Mouse (Mus musculus) cerebellum, adult 11 months (tissue): ENCODE results near the gene Pask.
"Not testable (repeated sequence)": the region's sequence is repeated elsewhere in the genome, so short reads cannot be mapped to it uniquely, and the experiment has no call there.

Experiments used
- DNase-seq: peaks from one replicate; pipeline ENCODE4 v3.0.0; 2022

Gene Pask

GRCm38 (mm10) chr1:93342648-93343503 lies at the start of gene Pask, which contains the start of gene Ppp1r7:
TSS of gene Pask (minus strand) at chr1:93343482.
TSS of gene Ppp1r7 (plus strand) at chr1:93342854.
- DNase-seq, result peak; percentile 90

- DNase-seq, result no peak
Observed at GRCm38 (mm10) chr1:93388906-93389305, 45.6 kb upstream of the Pask start.

GRCm38 (mm10) chr1:93387198-93387597 lies 43.9 kb upstream of the Pask start:
- no peak for DNase-seq

GRCm38 (mm10) chr1:93379117-93379516 lies 35.8 kb upstream of the Pask start:
- DNase-seq, result no peak

- no peak for DNase-seq
Observed at GRCm38 (mm10) chr1:93377307-93377706, 34.0 kb upstream of the Pask start.

GRCm38 (mm10) chr1:93373665-93374064 lies 30.4 kb upstream of the Pask start, which contains the start of gene Ano7:
TSS of gene Ano7 (plus strand) at chr1:93373930.
- no peak for DNase-seq

- DNase-seq, result no peak
Observed at GRCm38 (mm10) chr1:93365641-93366040, 22.4 kb upstream of the Pask start.

- no peak for DNase-seq
Observed at GRCm38 (mm10) chr1:93362661-93363060, 19.4 kb upstream of the Pask start.

GRCm38 (mm10) chr1:93352724-93353123 lies 9.4 kb upstream of the Pask start:
- DNase-seq, result peak; percentile 46

GRCm38 (mm10) chr1:93349701-93350100 lies 6.4 kb upstream of the Pask start:
- no peak for DNase-seq

GRCm38 (mm10) chr1:93347176-93347575 lies 3.9 kb upstream of the Pask start:
- no peak for DNase-seq

GRCm38 (mm10) chr1:93343504-93344047 lies 294 bp upstream of the Pask start:
- DNase-seq, result peak; percentile 90

GRCm38 (mm10) chr1:93334621-93335020 lies 8.7 kb downstream of the Pask start:
- no peak for DNase-seq

GRCm38 (mm10) chr1:93326446-93326845 lies 16.8 kb downstream of the Pask start:
- no peak for DNase-seq

- no peak for DNase-seq
Observed at GRCm38 (mm10) chr1:93323973-93324372, 19.3 kb downstream of the Pask start.

GRCm38 (mm10) chr1:93305581-93306337 lies 37.5 kb downstream of the Pask start, which contains the start of gene Mterf4:
TSS of gene Mterf4 (minus strand) at chr1:93305915.
- DNase-seq, result peak; percentile 79

GRCm38 (mm10) chr1:93300578-93300977 lies 42.7 kb downstream of the Pask start:
- no peak for DNase-seq

- DNase-seq, result no peak
Observed at GRCm38 (mm10) chr1:93299791-93300190, 43.5 kb downstream of the Pask start.

- DNase-seq, result not testable (repeated sequence)
Observed at GRCm38 (mm10) chr1:93294491-93294890, 48.8 kb downstream of the Pask start.

- no peak for DNase-seq
Observed at GRCm38 (mm10) chr1:93292006-93292405, 51.3 kb downstream of the Pask start.

GRCm38 (mm10) chr1:93291591-93291990 lies 51.7 kb downstream of the Pask start:
- no peak for DNase-seq

GRCm38 (mm10) chr1:93290956-93291355 lies 52.3 kb downstream of the Pask start:
- DNase-seq, result no peak

GRCm38 (mm10) chr1:93289678-93290214 lies 53.5 kb downstream of the Pask start:
- no peak for DNase-seq
